Comparison of ENCODE assay signal across 11 mouse cellular contexts in genomic region chr7:72498562-72499230, GRCm38 (mm10).
A peak's percentile ranks its signal among the peaks of the same experiment; 100 is the strongest.
DNase-seq lines count a peak whose midpoint lies in the region; ATAC-seq and TF ChIP-seq lines count a peak whose summit lies in the region.
"Had no signal": no experiment of that assay in that cellular context is flagged by ENCODE, and none has a peak within 500 bp of the region (broad histone marks: within the 10 kb centered on the region; RNA-seq: fewer than 3 reads in every experiment).

No protein-coding gene starts in this region.

- H3K4me3 ChIP-seq in midbrain, embryonic 14.5 days (replicated peaks; ENCODE audit: low read depth, low read length): no peak overlapping the region
- no peak overlapping the region for H3K4me3 ChIP-seq in midbrain, embryonic 10.5 days
- no peak overlapping the region for H3K4me3 ChIP-seq in intestine, postnatal 0 days (ENCODE audit: low read depth, low read length)

- ATAC-seq in midbrain, embryonic 14.5 days (ENCODE audit: low FRiP score, low TSS enrichment): no peak
- ATAC-seq in intestine, postnatal 0 days: no peak
- ATAC-seq in activated CD4-positive, CD25-positive, alpha-beta regulatory T cell, adult 4 months: no peak
- ATAC-seq: forebrain, embryonic 16.5 days had no signal

- no peak overlapping the region for H3K9ac ChIP-seq in midbrain, embryonic 14.5 days (replicated peaks; ENCODE audit: low read length)
- H3K9ac ChIP-seq in intestine, postnatal 0 days (ENCODE audit: low read depth, low read length): no peak overlapping the region

- DNase-seq in midbrain, embryonic 14.5 days: no peak
- DNase-seq in midbrain, embryonic 10.5 days (ENCODE audit: low spot score): no peak
- peak; percentile 98 for DNase-seq in fat pad, adult 2 months (ENCODE audit: extremely low read depth, low read depth, low spot score)
- peak; percentile 59 for DNase-seq in heart, postnatal 4 days
- peak; percentile 42 for DNase-seq in lung, postnatal 36 days
- DNase-seq: cerebellum, adult 11-12 months; kidney, adult 8-10 months; thymus, postnatal 14 days had no signal

- H3K27me3 ChIP-seq in midbrain, embryonic 14.5 days (ENCODE audit: control insufficient read depth, insufficient read depth, low read length): no peaks in the 10 kb centered on the region
- no peaks in the 10 kb centered on the region for H3K27me3 ChIP-seq in midbrain, embryonic 10.5 days (ENCODE audit: low read depth, poor library complexity, severe bottlenecking)
- H3K27me3 ChIP-seq in intestine, postnatal 0 days (replicated peaks; ENCODE audit: control insufficient read depth, insufficient read depth, low read length): no peaks in the 10 kb centered on the region

- no peaks in the 10 kb centered on the region for H3K9me3 ChIP-seq in midbrain, embryonic 14.5 days (ENCODE audit: control insufficient read depth, low read length)
- H3K9me3 ChIP-seq in midbrain, embryonic 10.5 days (replicated peaks): no peaks in the 10 kb centered on the region
- H3K9me3 ChIP-seq in intestine, postnatal 0 days (ENCODE audit: control insufficient read depth): no peaks in the 10 kb centered on the region

- no peak for TF ChIP-seq CTCF in intestine, postnatal 0 days (IDR thresholded peaks at IDR 0.05; ENCODE audit: low read depth)

- 60% methylated on average over 4 of the region's 4 CpGs for WGBS in midbrain, embryonic 14.5 days
- 88% methylated on average over 4 of the region's 4 CpGs for WGBS in midbrain, embryonic 10.5 days
- WGBS in intestine, postnatal 0 days: 47% methylated on average over 4 of the region's 4 CpGs

- no peaks in the 10 kb centered on the region for H3K36me3 ChIP-seq in midbrain, embryonic 14.5 days (ENCODE audit: control insufficient read depth, insufficient read depth, low read length)
- no peaks in the 10 kb centered on the region for H3K36me3 ChIP-seq in midbrain, embryonic 10.5 days
- no peaks in the 10 kb centered on the region for H3K36me3 ChIP-seq in intestine, postnatal 0 days (ENCODE audit: control insufficient read depth, insufficient read depth)

- H3K4me2 ChIP-seq in midbrain, embryonic 14.5 days (ENCODE audit: low read length): no peak overlapping the region
- H3K4me2 ChIP-seq in intestine, postnatal 0 days (replicated peaks; ENCODE audit: low read depth): no peak overlapping the region

- H3K27ac ChIP-seq in midbrain, embryonic 14.5 days (replicated peaks; ENCODE audit: low read depth, low read length): 0 out of 2 replicates have a peak overlapping the region, but pooled peaks have one; percentile 26
- no peak overlapping the region for H3K27ac ChIP-seq in midbrain, embryonic 10.5 days (replicated peaks)
- no peak overlapping the region for H3K27ac ChIP-seq in intestine, postnatal 0 days (ENCODE audit: low read depth, low read length)

- H3K4me1 ChIP-seq in midbrain, embryonic 14.5 days (ENCODE audit: control insufficient read depth, insufficient read depth, low read length): no peaks in the 10 kb centered on the region
- peaks cover 31% of the 10 kb centered on the region for H3K4me1 ChIP-seq in midbrain, embryonic 10.5 days
- no peaks in the 10 kb centered on the region for H3K4me1 ChIP-seq in intestine, postnatal 0 days (replicated peaks; ENCODE audit: control insufficient read depth, insufficient read depth, low read length)

Comparison
In these comparisons a context has a peak if more than half of its experiments do, and no peak if none do; other contexts are left out.
1. DNase-seq: peak in fat pad, adult 2 months (single experiment), heart, postnatal 4 days (single experiment) and lung, postnatal 36 days (single experiment); none in midbrain, embryonic 14.5 days (single experiment) and midbrain, embryonic 10.5 days (single experiment).